12 mouse cellular contexts compared by ENCODE assay signal in the genomic region with DNA sequence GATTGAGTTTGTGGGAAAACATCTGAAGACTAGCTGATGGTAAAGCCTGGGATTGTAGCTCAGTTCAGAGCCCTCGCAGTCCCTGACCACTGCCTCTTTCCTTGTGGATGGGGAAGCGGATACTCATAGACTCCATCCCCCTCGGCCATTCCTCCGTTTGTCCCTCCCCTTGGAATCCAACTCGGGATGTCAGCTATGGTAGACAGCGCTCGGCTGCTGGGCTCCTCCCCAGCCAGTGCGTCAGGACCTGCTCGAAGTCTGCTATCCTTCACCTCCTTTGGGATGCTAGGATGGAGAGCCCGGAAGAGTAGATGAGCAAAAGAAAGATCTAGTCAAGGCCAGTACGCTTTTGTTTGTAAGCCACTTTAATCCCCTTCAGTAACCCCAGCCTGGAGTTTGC. TPM values are rescaled to one million over a fixed set of nuclear protein-coding genes. Genes with fewer than 3 reads are reported as not detected.
DNase-seq lines count a peak whose midpoint lies in the region; ATAC-seq lines count a peak whose summit lies in the region.
"Had no signal": no experiment of that assay in that cellular context is flagged by ENCODE, and none has a peak within 500 bp of the region (broad histone marks: within the 10 kb centered on the region; RNA-seq: fewer than 3 reads in every experiment).

No protein-coding gene starts in this region.

- H3K36me3 ChIP-seq in midbrain, embryonic 10.5 days: no peaks in the 10 kb centered on the region
- H3K36me3 ChIP-seq in midbrain, embryonic 16.5 days (ENCODE audit: control insufficient read depth, insufficient read depth, low read length): peaks cover 4% of the 10 kb centered on the region; the same call in 1 of the 2 replicates
- H3K36me3 ChIP-seq in heart, embryonic 16.5 days (ENCODE audit: control insufficient read depth, insufficient read depth): no peaks in the 10 kb centered on the region
- no peaks in the 10 kb centered on the region for H3K36me3 ChIP-seq in stomach, embryonic 16.5 days (ENCODE audit: control insufficient read depth, insufficient read depth, low read length)

- H3K4me3 ChIP-seq in midbrain, embryonic 10.5 days: no peak overlapping the region
- H3K4me3 ChIP-seq in midbrain, embryonic 16.5 days (ENCODE audit: low read depth, low read length): no peak overlapping the region
- H3K4me3 ChIP-seq in heart, embryonic 16.5 days (ENCODE audit: low read length): peak overlapping the region; percentile 19
- peak overlapping the region; percentile 12 for H3K4me3 ChIP-seq in stomach, embryonic 16.5 days (replicated peaks; ENCODE audit: low read length)
- H3K4me3 ChIP-seq: erythroblast, embryonic 14.5 days had no signal

- no peaks in the 10 kb centered on the region for H3K9me3 ChIP-seq in midbrain, embryonic 10.5 days (replicated peaks)
- no peaks in the 10 kb centered on the region for H3K9me3 ChIP-seq in midbrain, embryonic 16.5 days (replicated peaks; ENCODE audit: control insufficient read depth, low read length, poor library complexity, severe bottlenecking)
- H3K9me3 ChIP-seq in heart, embryonic 16.5 days (replicated peaks; ENCODE audit: control insufficient read depth, low read length): no peaks in the 10 kb centered on the region
- no peaks in the 10 kb centered on the region for H3K9me3 ChIP-seq in stomach, embryonic 16.5 days (replicated peaks; ENCODE audit: control insufficient read depth, low read length)

- H3K4me2 ChIP-seq in midbrain, embryonic 16.5 days (ENCODE audit: low read length): no peak overlapping the region
- H3K4me2 ChIP-seq in heart, embryonic 16.5 days (ENCODE audit: low read depth, low read length): peak overlapping the region; percentile 59
- H3K4me2 ChIP-seq in stomach, embryonic 16.5 days (ENCODE audit: low read depth, low read length): peak overlapping the region; percentile 46
- H3K4me2 ChIP-seq: hindbrain, embryonic 14.5 days had no signal

- 20% methylated on average over 11 of the region's 11 CpGs for WGBS in midbrain, embryonic 10.5 days
- WGBS in midbrain, embryonic 16.5 days: 13% methylated on average over 11 of the region's 11 CpGs
- WGBS in heart, embryonic 16.5 days: 14% methylated on average over 11 of the region's 11 CpGs
- whole genome bisulfite sequencing in stomach, embryonic 16.5 days: 7% methylated on average over 11 of the region's 11 CpGs

- peak overlapping the region; percentile 7 for H3K27ac ChIP-seq in midbrain, embryonic 10.5 days (replicated peaks)
- H3K27ac ChIP-seq in midbrain, embryonic 16.5 days (ENCODE audit: low read length): no peak overlapping the region
- H3K27ac ChIP-seq in heart, embryonic 16.5 days (ENCODE audit: low read length): no peak overlapping the region
- peak overlapping the region; percentile 83 for H3K27ac ChIP-seq in stomach, embryonic 16.5 days (ENCODE audit: low read length)
- H3K27ac ChIP-seq: hindbrain, embryonic 14.5 days had no signal

- peaks cover 32% of the 10 kb centered on the region for H3K4me1 ChIP-seq in midbrain, embryonic 10.5 days
- H3K4me1 ChIP-seq in midbrain, embryonic 16.5 days (ENCODE audit: control insufficient read depth, insufficient read depth, low read length): 0 out of 2 replicates have a peak, but pooled peaks cover 2% of the 10 kb centered on the region
- peaks cover 22% of the 10 kb centered on the region for H3K4me1 ChIP-seq in heart, embryonic 16.5 days (ENCODE audit: control insufficient read depth, insufficient read depth, low read length)
- H3K4me1 ChIP-seq in stomach, embryonic 16.5 days (ENCODE audit: control insufficient read depth, insufficient read depth, low read length): peaks cover 24% of the 10 kb centered on the region

- H3K9ac ChIP-seq in midbrain, embryonic 16.5 days (ENCODE audit: low read depth, low read length): no peak overlapping the region
- H3K9ac ChIP-seq in heart, embryonic 16.5 days (ENCODE audit: low read length): peak overlapping the region; percentile 45
- peak overlapping the region; percentile 43 for H3K9ac ChIP-seq in stomach, embryonic 16.5 days (ENCODE audit: low read length)
- H3K9ac ChIP-seq: hindbrain, embryonic 14.5 days had no signal

- peak; percentile 94 for DNase-seq in heart, adult 11 months
- DNase-seq in heart, adult 9 months (ENCODE audit: low spot score in 2 of 2): no peak
- peak; percentile 25 for DNase-seq in midbrain, embryonic 10.5 days (ENCODE audit: low spot score)
- no peak for DNase-seq in frontal cortex, postnatal 36 days (ENCODE audit: low spot score in 2 of 2)
- no peak for DNase-seq in left cerebral cortex, adult 8-10 months (ENCODE audit: low spot score in 2 of 2)

- no peaks in the 10 kb centered on the region; the same call in 1 of the 2 replicates for H3K27me3 ChIP-seq in midbrain, embryonic 10.5 days (ENCODE audit: low read depth, poor library complexity, severe bottlenecking)
- no peaks in the 10 kb centered on the region for H3K27me3 ChIP-seq in midbrain, embryonic 16.5 days (ENCODE audit: control insufficient read depth, insufficient read depth, low read depth, low read length)
- no peaks in the 10 kb centered on the region for H3K27me3 ChIP-seq in heart, embryonic 16.5 days (ENCODE audit: control insufficient read depth, insufficient read depth, low read length)
- H3K27me3 ChIP-seq in stomach, embryonic 16.5 days (ENCODE audit: control insufficient read depth, insufficient read depth, low read length): no peaks in the 10 kb centered on the region
- H3K27me3 ChIP-seq: CH12.LX had no signal

- ATAC-seq in midbrain, embryonic 16.5 days: no peak
- no peak; the same call in 1 of the 2 replicates for ATAC-seq in heart, embryonic 16.5 days (replicated peaks; ENCODE audit: extremely low read depth, insufficient read depth, low FRiP score)
- peak; percentile 19; the same call in 1 of the 2 replicates for ATAC-seq in stomach, embryonic 16.5 days (ENCODE audit: insufficient read depth, low FRiP score)
- ATAC-seq: activated CD4-positive, CD25-positive, alpha-beta regulatory T cell, adult 4 months had no signal

RNA-seq across cellular contexts. Expression of a gene that starts 5.2 kb away (rescaled TPM):
- 143 and 160 TPM in 2 replicates for polyA plus RNA-seq in midbrain, embryonic 10.5 days (2016; fragmentation: Nextera tagmentation; extraction: Ambion mirVana)
- polyA plus RNA-seq in midbrain, embryonic 16.5 days (2015; fragmentation: Nextera tagmentation; extraction: Ambion mirVana): 38.8 and 42.7 TPM in 2 replicates
- polyA plus RNA-seq in heart, embryonic 16.5 days (2015; fragmentation: Nextera tagmentation; extraction: Ambion mirVana): 38.2 and 41.8 TPM in 2 replicates
- polyA plus RNA-seq in stomach, embryonic 16.5 days (2015; fragmentation: Nextera tagmentation; extraction: Ambion mirVana): 79.3 and 87.5 TPM in 2 replicates
- 10 to 100 TPM; 13.5 to 19.2 (median 16.8) TPM for total RNA-seq in left cerebral cortex, adult 8-10 months (2022)

Comparison
In these comparisons a context has a peak if more than half of its experiments do, and no peak if none do; other contexts are left out.
1. DNase-seq: peak in heart, adult 11 months (single experiment) and midbrain, embryonic 10.5 days (single experiment); none in heart, adult 9 months (0 of 2), frontal cortex, postnatal 36 days (0 of 2) and left cerebral cortex, adult 8-10 months (0 of 2).
2. H3K27ac ChIP-seq: peak in midbrain, embryonic 10.5 days (single experiment) and stomach, embryonic 16.5 days (single experiment); none in midbrain, embryonic 16.5 days (single experiment) and heart, embryonic 16.5 days (single experiment).
3. H3K4me3 ChIP-seq: peak in heart, embryonic 16.5 days (single experiment) and stomach, embryonic 16.5 days (single experiment); none in midbrain, embryonic 10.5 days (single experiment) and midbrain, embryonic 16.5 days (single experiment).